Mouse (Mus musculus): Measurements from ENCODE around the gene Cenps. TPM values are rescaled to one million over a fixed set of nuclear protein-coding genes. Genes with fewer than 3 reads are reported as not detected.

Gene Cenps
- total RNA-seq, 1 experiment from 2014 or later, result 10.6 TPM

- DNase-seq, result no peak
Measured at GRCm38 (mm10) chr4:149157415-149157973, 20.1 kb upstream of the Cenps start.

- peak; percentile 53 for DNase-seq
Measured at GRCm38 (mm10) chr4:149155711-149156110, 18.3 kb upstream of the Cenps start.

- DNase-seq, result no peak
Measured at GRCm38 (mm10) chr4:149154859-149155258, 17.4 kb upstream of the Cenps start.

- DNase-seq, result no peak
Measured at GRCm38 (mm10) chr4:149150721-149151120, 13.3 kb upstream of the Cenps start.

- peak; percentile 78 for DNase-seq
Measured at GRCm38 (mm10) chr4:149150256-149150655, 12.8 kb upstream of the Cenps start.

GRCm38 (mm10) chr4:149149611-149150010 lies 12.2 kb upstream of the Cenps start:
- peak; percentile 84 for DNase-seq

- DNase-seq, result no peak
Measured at GRCm38 (mm10) chr4:149149196-149149595, 11.8 kb upstream of the Cenps start.

GRCm38 (mm10) chr4:149148084-149148483 lies 10.7 kb upstream of the Cenps start:
- DNase-seq, result no peak

GRCm38 (mm10) chr4:149147528-149147927 lies 10.1 kb upstream of the Cenps start:
- no peak for DNase-seq

- no peak for DNase-seq
Measured at GRCm38 (mm10) chr4:149145151-149145550, 7.7 kb upstream of the Cenps start.

GRCm38 (mm10) chr4:149144459-149144858 lies 7.0 kb upstream of the Cenps start:
- peak; percentile 89 for DNase-seq

- no peak for DNase-seq
Measured at GRCm38 (mm10) chr4:149143594-149143993, 6.2 kb upstream of the Cenps start.

GRCm38 (mm10) chr4:149138515-149138914 lies 1.1 kb upstream of the Cenps start:
- DNase-seq, result no peak

- no peak for DNase-seq
Measured at GRCm38 (mm10) chr4:149136116-149136850, 1.1 kb downstream of the Cenps start.

- DNase-seq, result no peak
Measured at GRCm38 (mm10) chr4:149133395-149133794, 4.0 kb downstream of the Cenps start.

- DNase-seq, result no peak
Measured at GRCm38 (mm10) chr4:149131789-149132565, 5.5 kb downstream of the Cenps start.

GRCm38 (mm10) chr4:149131021-149131752 lies 6.2 kb downstream of the Cenps start:
- DNase-seq, result no peak

- DNase-seq, result no peak
Measured at GRCm38 (mm10) chr4:149128467-149128866, 9.0 kb downstream of the Cenps start.

- DNase-seq, result no peak
Measured at GRCm38 (mm10) chr4:149126663-149127062, 10.8 kb downstream of the Cenps start, which contains the start of gene Cort. Gene Cort, minus strand, starts transcription at chr4:149126763.

GRCm38 (mm10) chr4:149126115-149126509 lies 11.3 kb downstream of the Cenps start:
- no peak for DNase-seq

- DNase-seq, result no peak
Measured at GRCm38 (mm10) chr4:149125341-149126114, 11.9 kb downstream of the Cenps start.

- no peak for DNase-seq
Measured at GRCm38 (mm10) chr4:149123432-149123831, 14.0 kb downstream of the Cenps start.

Measured in adrenal gland, postnatal 14 days (tissue).